Mouse (Mus musculus): ENCODE results near the gene Ncs1.

GRCm38 (mm10) chr2:31263039-31263461, 17.4 kb downstream of the Ncs1 start:
- TF ChIP-seq CTCF (IDR thresholded peaks at IDR 0.05; ENCODE audit: low read depth, low read length) (no peak), POLR2A (IDR thresholded peaks at IDR 0.05; ENCODE audit: extremely low read depth, insufficient read depth, low read length) (no peak)

All from liver, adult 2 months (tissue).